Mouse (Mus musculus) embryo, embryonic 11 days (tissue): ENCODE measurements at regions not wholly inside any gene's neighbourhood (a gene's known extent, or its start where the extent isn't known, plus 50 kb on each side); places are given as distances from the start of the nearest gene placed in this dataset.
"Not testable (repeated sequence)": the region's sequence is repeated elsewhere in the genome, so short reads cannot be mapped to it uniquely, and the experiment has no call there.

Source experiments
- DNase-seq: peaks from one replicate; pipeline ENCODE4 v3.0.0-alpha.2; 2015

DNA sequence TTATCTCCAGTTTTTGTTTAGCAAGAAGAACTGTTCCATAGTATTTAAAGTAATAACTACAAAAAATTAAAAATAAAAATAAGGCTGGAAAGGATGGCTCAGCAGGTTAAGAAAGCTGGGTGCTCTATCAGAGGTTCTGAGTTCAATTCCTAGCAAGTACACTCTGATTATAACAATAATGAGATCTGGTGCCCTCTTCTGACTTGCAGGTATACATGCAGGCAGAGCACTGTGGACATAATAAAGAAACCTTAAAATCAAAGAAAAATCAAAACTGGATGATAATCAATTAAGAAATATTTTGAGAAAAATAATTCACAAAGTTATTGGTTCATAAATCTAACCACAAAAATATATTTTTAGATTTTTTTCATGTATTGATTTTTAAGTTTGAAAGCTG lies 346.7 kb upstream of the Cdh8 start:
- DNase-seq = peak; percentile 2

DNA sequence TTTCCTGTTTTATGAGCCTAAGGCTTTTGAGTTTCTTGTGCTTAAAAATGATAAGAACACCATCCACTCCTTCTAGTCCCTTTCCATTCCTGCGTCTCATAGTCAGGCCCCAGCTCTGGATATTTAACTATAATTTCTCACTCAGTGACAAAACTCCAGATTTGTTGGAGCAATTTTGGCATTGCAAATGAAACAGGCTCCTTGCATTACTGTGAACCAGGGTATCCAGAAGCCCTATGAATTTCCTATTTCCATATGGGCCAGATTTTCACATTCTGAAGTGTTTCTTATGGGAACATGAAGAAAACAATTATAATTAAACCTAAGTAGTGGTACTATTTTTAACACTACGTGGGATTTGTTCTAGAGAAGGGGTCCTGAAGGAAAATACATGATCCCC lies 319.9 kb upstream of the Cdh8 start:
- no peak for DNase-seq

DNA sequence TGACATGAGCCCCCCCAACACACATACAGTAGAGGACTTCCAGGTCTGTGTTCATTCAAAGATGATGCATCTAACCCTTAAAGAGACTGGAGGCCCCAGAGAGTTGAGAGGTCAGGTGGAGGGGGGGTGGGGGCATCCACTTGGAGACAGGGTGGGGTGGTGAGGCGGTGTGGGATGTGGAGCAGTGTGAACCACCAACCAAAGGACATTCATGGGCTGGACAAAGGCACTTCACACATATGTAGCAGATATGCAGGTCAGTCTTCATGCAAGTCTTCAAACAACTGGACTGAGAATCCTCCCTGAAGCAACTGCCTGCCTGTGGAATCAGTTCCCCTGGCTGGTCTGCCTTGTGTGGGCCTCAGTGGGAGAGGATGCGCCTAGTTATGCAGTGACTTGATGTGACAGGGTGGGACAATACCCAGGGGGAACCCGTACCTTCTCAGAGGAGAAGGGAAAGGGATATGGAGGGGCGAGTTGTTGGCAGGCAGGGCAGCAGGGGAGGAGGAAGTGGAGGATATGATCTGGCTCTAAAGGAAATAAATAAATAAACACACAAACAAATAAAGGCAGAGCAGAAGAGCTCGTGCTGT lies 308.5 kb upstream of the Cdh8 start:
- no peak for DNase-seq

DNA sequence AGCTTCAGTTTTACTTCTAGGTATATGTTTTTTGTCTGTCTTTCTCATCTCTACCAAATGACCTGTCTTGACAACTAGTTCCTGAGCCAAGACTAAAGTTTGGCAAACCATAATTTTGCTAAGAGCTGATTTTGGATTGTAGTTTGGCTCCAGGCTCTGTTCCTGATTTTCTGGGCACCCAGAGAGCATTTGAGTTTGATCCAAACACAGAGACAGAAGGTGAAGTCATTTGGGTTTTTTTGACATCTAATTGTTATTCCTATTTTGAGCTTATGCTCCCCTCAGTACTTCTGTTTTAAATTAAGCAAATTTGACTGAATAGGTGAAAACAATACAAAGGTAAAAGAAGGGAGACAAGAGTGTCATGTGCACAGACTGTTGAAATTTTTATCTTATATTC lies 302.7 kb upstream of the Cdh8 start:
- no peak for DNase-seq

DNA sequence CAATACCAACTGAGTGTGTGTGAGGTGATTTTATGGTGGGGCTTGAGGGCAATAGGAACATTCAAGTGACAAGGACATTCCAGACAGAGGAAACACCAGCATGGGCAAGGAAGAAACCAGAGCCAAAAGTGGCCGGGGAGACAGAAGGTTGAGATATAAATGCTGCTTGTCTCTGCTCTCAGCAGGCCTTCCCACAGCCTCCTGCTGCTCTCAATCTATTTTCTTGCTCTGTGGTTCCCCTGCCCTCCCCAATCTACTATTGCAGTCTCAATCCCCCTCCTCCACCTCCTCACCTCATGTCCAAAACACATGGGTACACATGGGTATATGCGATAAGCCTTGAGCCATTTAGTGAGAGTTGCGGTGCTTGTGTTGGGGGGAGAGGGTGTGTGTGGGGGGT lies 265.4 kb upstream of the Cdh8 start:
- DNase-seq = no peak

DNA sequence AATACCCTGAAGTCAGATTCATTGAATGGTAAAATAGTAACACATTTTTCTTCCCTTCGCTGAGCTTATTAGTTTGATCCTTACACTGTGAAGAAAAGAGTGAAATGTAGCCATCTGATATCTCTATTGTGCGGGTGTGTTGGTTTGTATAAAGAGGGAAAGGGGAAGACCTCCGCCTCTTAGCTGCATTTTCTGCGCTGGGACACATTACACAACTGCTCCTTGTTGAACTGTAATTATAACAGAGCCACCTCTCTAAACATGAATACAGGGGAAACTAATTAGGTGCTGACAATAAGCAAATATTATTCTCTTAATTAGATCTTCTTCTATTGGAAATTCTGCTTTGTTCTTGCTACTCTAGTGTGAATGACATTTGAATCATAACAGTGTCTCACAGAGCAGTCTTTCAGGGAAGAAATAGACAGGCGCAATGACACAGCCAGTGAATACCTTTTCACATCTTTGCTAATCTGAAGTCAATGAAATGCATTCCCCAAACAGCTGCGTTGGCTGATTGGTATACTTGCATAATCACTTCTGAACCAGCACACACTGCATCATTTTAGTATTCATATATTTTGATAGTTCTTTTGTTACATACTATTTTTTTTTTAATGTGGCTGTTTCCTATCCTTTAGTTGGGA lies 263.1 kb upstream of the Cdh8 start:
- DNase-seq = not testable (repeated sequence)

DNA sequence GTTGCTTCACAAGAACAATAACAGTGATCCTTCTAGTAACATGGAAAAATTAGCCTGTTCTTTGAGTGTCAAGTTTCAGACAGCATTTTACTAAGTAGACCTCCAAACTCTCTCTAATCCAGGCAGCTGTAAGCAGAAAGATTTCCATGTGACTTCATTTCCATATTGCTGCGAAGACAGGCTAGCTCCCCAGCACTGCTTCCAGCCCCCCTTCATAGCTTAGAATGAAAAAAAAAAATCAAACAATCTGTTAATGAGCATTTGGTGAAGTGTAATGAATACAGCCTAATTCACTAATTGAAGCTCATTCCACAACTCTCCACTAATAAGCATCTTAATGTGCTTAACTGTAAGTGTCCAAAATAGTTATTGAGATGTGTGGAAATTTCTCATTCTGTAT lies 251.4 kb upstream of the Cdh8 start:
- not testable (repeated sequence) for DNase-seq

DNA sequence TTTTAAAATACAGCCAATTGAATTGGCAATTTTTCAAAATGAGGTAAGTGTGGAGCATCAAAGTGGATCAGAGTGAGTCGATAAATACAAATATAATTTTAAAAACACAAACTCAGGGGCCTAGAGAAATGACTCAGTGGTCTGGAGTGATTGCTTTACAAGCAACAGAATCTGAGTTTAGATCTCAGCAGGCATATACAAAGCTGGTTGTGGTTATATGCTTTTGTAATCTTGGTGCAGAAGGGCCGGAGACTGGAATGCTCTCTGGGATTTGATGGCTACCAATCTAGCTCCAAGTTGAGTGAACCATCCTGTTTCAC lies 235.0 kb upstream of the Cdh8 start:
- no peak for DNase-seq

DNA sequence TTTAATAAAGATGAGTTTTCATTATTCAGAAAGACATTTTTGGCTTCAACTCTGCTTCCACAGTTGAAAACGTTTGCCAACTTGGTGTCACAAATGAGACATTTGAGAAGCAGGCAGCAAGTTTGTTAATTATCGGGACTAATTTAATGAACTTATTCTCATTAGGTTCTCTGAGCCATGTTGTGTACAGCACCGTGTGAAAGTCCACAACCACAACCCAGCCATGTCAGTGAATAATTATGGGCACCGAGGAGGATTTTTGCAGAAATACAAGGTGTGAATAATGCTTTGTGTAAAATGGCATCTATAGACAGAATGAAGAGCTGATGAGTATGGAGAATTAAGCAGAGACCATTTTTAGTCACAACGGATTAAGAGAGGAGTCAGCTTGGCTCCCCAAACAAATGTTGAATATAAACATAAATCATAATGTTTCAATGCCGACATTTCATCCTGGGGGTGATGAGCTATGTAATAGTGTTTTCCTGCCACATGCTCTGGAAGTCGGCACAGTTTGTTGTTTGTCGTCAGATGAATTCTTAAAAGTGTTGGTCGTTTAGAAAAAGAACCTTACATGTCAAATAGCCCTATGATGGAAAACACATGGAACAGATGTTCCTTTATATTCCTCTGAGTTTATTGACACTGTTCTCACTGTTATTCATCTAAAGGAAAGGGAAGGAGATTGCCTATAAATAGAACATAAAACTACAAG lies 234.5 kb upstream of the Cdh8 start:
- DNase-seq = no peak

DNA sequence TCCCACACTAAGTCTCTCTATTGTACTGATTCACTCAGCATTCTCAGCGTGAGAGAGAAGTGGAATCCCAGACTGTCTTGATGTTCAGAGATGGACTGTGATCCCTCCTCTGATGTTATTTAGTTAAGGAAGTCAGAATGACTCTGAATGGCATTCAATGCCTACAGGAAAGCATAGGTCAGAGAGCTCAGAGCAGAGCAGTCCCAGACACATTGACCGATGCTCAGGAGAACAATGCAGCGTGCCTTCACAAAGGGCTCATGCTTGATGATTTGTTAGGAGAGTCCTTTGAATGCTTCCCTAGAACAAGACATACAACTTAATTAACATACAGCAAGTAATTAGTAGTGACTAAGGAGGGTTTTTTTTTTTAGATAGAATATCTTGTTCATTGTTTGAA lies 224.3 kb upstream of the Cdh8 start:
- peak; percentile 26 for DNase-seq

DNA sequence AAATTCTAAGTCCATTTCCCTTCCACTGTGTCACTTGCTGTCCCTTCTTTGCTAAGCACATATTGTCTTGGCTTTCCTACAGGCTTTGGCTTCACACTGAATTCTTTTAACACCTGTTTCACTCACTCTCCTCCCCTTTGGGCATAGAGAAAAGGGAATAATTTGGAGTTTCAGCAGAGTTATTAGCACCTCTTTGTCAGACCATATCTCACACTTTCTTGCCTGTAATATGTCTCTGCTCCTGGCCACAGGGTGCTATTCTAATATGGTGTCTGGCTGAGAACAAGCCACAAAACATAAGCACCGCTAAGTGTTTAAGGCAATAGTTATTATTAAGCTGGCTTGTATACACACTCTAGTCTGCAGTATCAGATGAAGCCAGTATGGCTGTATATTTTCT lies 214.7 kb upstream of the Cdh8 start:
- not testable (repeated sequence) for DNase-seq

DNA sequence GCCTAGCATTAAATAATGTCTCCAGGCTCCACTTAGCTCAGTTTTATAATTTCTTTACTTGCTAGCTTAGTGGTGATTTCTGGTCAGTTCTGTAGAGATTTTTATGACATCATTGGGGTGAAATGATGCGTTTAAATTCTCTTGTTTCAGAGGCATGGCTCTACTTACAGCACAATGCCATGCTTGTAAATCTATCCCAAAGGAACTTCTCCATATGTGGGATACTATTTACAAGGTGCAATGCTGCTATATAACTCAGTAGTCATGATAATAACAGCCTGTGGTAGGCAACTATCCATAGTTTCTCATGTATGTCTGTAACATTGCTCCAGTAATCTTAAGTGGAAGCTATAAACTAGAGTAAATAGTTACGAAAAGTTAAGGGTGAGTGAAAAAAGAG lies 205.4 kb upstream of the Cdh8 start:
- DNase-seq = no peak

DNA sequence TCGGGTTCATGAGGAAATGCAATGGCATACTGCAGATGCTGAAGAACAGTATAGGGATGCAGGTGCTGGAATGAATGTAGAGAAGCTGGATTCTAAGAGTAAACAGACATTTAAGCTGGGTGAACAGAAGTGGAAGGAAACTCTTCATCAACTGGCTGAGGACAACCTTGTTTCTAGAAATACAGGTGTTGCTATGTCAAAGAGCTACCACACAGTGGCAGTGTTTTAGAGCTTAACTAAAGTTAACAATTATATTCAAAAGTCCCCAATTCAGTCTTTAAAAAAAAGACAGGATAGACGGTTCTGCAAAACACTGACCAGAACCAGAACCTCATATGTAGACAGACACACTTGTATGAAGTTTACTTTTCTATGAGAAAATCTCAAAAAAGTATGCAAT lies 188.1 kb upstream of the Cdh8 start:
- DNase-seq = not testable (repeated sequence)

DNA sequence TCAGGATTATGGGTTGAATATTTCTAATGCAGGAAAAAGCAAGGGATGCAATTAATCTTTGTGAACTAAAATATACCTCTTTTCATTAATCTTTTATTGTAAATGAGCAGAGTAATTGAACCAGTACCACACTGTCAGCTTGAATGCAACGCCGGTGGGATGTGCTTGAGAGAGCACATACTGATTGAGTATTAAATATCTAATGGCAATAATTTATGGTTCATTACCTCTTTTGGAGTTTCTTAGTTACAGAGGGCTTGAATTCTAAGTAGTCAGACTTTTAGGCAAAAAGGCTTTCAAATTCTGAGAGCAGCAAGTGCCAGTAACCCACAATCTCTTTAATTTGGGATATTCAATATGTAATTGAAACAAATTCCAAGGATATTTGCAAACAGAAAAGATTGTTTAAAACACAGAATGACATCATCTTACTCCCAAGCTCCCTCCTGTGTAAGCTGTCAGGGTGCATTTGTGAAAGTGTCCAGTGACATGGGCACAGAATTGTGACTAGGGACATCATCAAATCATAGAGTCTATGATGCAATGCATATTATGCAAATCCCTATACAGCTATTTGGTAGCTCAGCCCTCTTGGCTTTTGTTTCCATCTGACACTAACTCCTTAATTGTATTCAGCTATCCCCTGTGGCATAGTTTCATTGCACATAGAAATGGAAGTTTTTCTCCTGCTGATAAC lies 175.2 kb upstream of the Cdh8 start:
- no peak for DNase-seq

DNA sequence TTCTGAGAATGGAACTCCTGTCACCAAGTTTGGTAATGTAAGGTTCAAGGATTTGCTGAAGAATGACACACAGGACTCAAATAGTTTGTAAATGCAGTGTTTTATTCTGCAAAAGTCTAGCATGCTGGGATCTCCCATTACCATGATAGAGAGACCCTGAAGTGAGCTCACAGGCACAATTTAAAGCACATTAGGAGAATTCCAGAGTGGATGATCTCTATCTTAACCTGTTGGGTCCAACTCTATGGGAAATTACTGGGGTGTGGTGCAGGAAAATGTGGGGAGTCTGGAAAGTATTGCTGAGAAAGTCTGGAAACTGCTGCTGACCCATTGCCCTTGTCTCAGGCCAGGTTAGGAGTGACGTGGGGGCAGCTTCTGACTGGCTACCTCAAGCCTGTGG lies 127.8 kb upstream of the Cdh8 start:
- no peak for DNase-seq

DNA sequence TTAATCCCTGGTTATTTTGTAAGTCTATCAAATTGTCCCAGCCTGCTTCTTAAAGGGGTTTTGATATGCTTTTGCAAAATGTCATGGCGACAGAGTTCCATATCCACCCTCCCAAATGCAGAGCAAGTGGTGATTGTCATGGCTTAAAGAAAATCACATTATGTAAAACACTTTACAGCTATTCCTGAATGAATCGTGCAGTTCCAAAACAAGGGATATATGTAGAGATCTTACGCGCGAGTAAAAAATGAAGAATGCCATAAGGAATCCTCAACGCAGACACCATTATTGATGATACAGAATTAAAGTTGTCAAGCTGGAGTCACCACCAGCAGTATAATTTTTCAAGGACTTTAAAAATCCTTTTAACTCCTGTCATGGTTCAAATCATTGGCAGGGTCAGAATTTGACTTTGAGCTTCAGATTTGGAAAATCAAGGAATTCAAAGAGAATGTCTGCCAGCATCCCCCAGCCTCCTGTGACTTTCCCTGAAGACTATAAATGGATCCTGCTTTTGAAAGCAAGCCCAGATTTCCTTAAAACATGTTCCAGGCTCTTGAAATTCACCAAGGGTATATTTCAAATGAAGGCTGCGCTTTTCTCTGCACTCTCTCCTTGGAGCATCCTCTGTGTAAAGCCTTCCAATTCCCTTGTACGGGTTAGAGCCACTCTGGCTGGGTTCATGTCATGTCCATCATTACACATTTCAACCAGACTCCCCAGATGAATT lies 116.6 kb upstream of the Cdh8 start:
- DNase-seq = no peak

DNA sequence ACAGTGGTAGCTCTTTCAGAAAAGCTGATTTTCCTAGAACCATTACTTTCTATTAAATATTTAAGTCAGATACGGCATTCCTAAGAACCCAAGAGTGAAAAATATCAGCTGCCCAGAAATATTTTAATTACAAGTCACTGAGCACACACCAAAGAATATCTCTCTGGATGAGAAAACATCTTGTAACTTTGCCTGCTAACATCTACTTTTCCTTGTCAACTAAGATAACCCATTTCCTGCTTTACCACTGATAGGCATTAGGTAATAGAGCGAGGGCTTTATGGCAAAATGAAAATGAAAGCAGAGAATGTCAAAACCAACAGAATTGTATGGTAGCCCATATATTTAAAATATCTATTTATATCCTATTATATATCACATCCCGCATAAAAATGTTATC lies 85.8 kb upstream of the Cdh8 start:
- DNase-seq = no peak
